Mouse (Mus musculus): Measurements from ENCODE around the gene Zfhx3.

DNA sequence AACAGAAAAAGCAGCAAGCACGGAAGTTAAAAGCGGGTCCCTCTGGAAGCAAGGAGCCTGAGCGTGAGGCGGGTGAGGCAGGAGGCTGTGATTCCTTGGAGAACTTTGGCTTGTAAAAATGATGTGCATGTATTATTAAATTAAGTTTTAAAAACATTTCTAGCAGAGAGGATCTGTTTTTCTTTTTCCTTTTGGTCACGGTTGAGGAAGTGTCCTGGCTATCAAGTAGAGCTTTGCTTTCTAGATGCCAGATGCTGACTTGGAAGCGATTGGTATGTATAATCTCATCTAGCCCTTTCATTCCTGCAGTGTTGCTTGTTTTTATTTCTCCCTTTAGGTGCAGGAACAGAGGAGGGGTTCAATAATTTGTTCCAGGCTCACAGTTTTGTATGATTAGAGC, 92.3 kb downstream of the Zfhx3 start:
- TF ChIP-seq POLR2A (IDR thresholded peaks at IDR 0.05; ENCODE audit: borderline replicate concordance, control insufficient read depth, low read depth, low read length) (no peak), CTCF (IDR thresholded peaks at IDR 0.05; ENCODE audit: control insufficient read depth, insufficient read depth, low read length) (no peak)
